Mouse (Mus musculus): ENCODE data around the gene Gm28308. TPM values are rescaled to one million over a fixed set of nuclear protein-coding genes. Genes with fewer than 3 reads are reported as not detected.
A peak's percentile ranks its signal among the peaks of the same experiment; 100 is the strongest.

Gm28308 gene
- polyA plus RNA-seq, 2 experiments: not detected

GRCm38 (mm10) chr6:52194690-52195089, 18.4 kb downstream of the Gm28308 start:
- H3K27ac ChIP-seq: no peak overlapping the region
- H3K4me2 ChIP-seq (ENCODE audit: low read depth): no peak overlapping the region
- ATAC-seq (ENCODE audit: insufficient read depth) (no peak), DNase-seq (ENCODE audit: low read depth in 3 of 3, low spot score in 3 of 3) (no peak)
- H3K9me3 ChIP-seq (ENCODE audit: control insufficient read depth, low read length): no peaks in the 10 kb centered on the region
- H3K4me1 ChIP-seq (replicated peaks; ENCODE audit: control insufficient read depth in 2 of 2, insufficient read depth in 2 of 2, low read length in 1 of 2): 0 out of 4 replicates have a peak, but pooled peaks cover 0 to 2% of the 10 kb centered on the region in 2 experiments
- 31% methylated on average over 10 of the region's 10 CpGs for WGBS (ENCODE audit: insufficient replicate concordance)
- H3K4me3 ChIP-seq (ENCODE audit: insufficient read depth in 1 of 2, low read depth in 2 of 2, low read length in 2 of 2): no peak overlapping the region
- no peak overlapping the region for H3K9ac ChIP-seq (replicated peaks)
- TF ChIP-seq EP300 (IDR thresholded peaks at IDR 0.05; ENCODE audit: low read depth) (no peak), CTCF (IDR thresholded peaks at IDR 0.05; ENCODE audit: low read depth) (no peak)
- peaks cover 88% of the 10 kb centered on the region for H3K27me3 ChIP-seq (ENCODE audit: control insufficient read depth, insufficient read depth, low read length)
- H3K36me3 ChIP-seq (replicated peaks; ENCODE audit: control insufficient read depth, insufficient read depth, low read depth): no peaks in the 10 kb centered on the region

GRCm38 (mm10) chr6:52191860-52192550, 21.1 kb downstream of the Gm28308 start:
- H3K9me3 ChIP-seq (ENCODE audit: control insufficient read depth, low read length): no peaks in the 10 kb centered on the region
- WGBS (ENCODE audit: insufficient replicate concordance): 2% methylated on average over 54 of the region's 55 CpGs
- no peak for ATAC-seq (ENCODE audit: insufficient read depth)

GRCm38 (mm10) chr6:52190906-52191810, 22.0 kb downstream of the Gm28308 start, which contains the start of gene Hoxa4:
TSS of gene Hoxa4 (minus strand) at chr6:52191753.
- Histone ChIP-seq H3K36me3 (replicated peaks; ENCODE audit: control insufficient read depth, insufficient read depth, low read depth) (no peaks in the 10 kb centered on the region), H3K4me3 (ENCODE audit: insufficient read depth in 1 of 2, low read depth in 2 of 2, low read length in 2 of 2) (peak within 1 kb of the TSS; percentile 48 to 51), H3K4me1 (replicated peaks; ENCODE audit: control insufficient read depth in 2 of 2, insufficient read depth in 2 of 2, low read length in 1 of 2) (no peaks in the 10 kb centered on the region), H3K27ac (no peak within 1 kb of the TSS), H3K9me3 (ENCODE audit: control insufficient read depth, low read length) (no peaks in the 10 kb centered on the region), H3K4me2 (ENCODE audit: low read depth) (peak within 1 kb of the TSS; percentile 62), H3K27me3 (ENCODE audit: control insufficient read depth, insufficient read depth, low read length) (peaks cover 78% of the 10 kb centered on the region), H3K9ac (replicated peaks) (no peak within 1 kb of the TSS; the same call in 1 of the 2 replicates)
- TF ChIP-seq CTCF (IDR thresholded peaks at IDR 0.05; ENCODE audit: low read depth) (no peak), EP300 (IDR thresholded peaks at IDR 0.05; ENCODE audit: low read depth) (no peak)
- WGBS (ENCODE audit: insufficient replicate concordance): 2% methylated on average over 70 of the region's 102 CpGs
- no peak for DNase-seq (ENCODE audit: low read depth in 3 of 3, low spot score in 3 of 3)
- no peak for ATAC-seq (ENCODE audit: insufficient read depth)

More at GRCm38 (mm10) chr6:52191860-52192550, 21.1 kb downstream of the Gm28308 start:
- Histone ChIP-seq H3K36me3 (replicated peaks; ENCODE audit: control insufficient read depth, insufficient read depth, low read depth) (no peaks in the 10 kb centered on the region), H3K4me1 (replicated peaks; ENCODE audit: control insufficient read depth in 2 of 2, insufficient read depth in 2 of 2, low read length in 1 of 2) (0 out of 4 replicates have a peak, but pooled peaks cover 0 to 2% of the 10 kb centered on the region in 2 experiments), H3K27ac (no peak overlapping the region), H3K27me3 (ENCODE audit: control insufficient read depth, insufficient read depth, low read length) (peaks cover 79% of the 10 kb centered on the region), H3K4me2 (ENCODE audit: low read depth) (peak overlapping the region; percentile 62), H3K9ac (replicated peaks) (no peak overlapping the region), H3K4me3 (ENCODE audit: insufficient read depth in 1 of 2, low read depth in 2 of 2, low read length in 2 of 2) (peak overlapping the region; percentile 48 to 51)
- no peak for DNase-seq (ENCODE audit: low read depth in 3 of 3, low spot score in 3 of 3)
- TF ChIP-seq CTCF (IDR thresholded peaks at IDR 0.05; ENCODE audit: low read depth): no peak
- TF ChIP-seq EP300 (IDR thresholded peaks at IDR 0.05; ENCODE audit: low read depth): no peak

- 14% methylated on average over 23 of the region's 23 CpGs for WGBS (ENCODE audit: insufficient replicate concordance)
- Histone ChIP-seq H3K4me2 (ENCODE audit: low read depth) (peak overlapping the region; percentile 45; the same call in 1 of the 2 replicates), H3K36me3 (replicated peaks; ENCODE audit: control insufficient read depth, insufficient read depth, low read depth) (no peaks in the 10 kb centered on the region), H3K9me3 (ENCODE audit: control insufficient read depth, low read length) (no peaks in the 10 kb centered on the region), H3K4me1 (replicated peaks; ENCODE audit: control insufficient read depth in 2 of 2, insufficient read depth in 2 of 2, low read length in 1 of 2) (no peaks in the 10 kb centered on the region), H3K27ac (no peak overlapping the region), H3K27me3 (ENCODE audit: control insufficient read depth, insufficient read depth, low read length) (peaks cover 83% of the 10 kb centered on the region), H3K9ac (replicated peaks) (no peak overlapping the region), H3K4me3 (ENCODE audit: insufficient read depth in 1 of 2, low read depth in 2 of 2, low read length in 2 of 2) (no peak overlapping the region)
- ATAC-seq (ENCODE audit: insufficient read depth): no peak
- no peak for DNase-seq (ENCODE audit: low read depth in 3 of 3, low spot score in 3 of 3)
- TF ChIP-seq CTCF (IDR thresholded peaks at IDR 0.05; ENCODE audit: low read depth) (no peak), EP300 (IDR thresholded peaks at IDR 0.05; ENCODE audit: low read depth) (no peak)
Observed at GRCm38 (mm10) chr6:52190410-52190809, 22.7 kb downstream of the Gm28308 start.

- H3K4me3 ChIP-seq (ENCODE audit: insufficient read depth in 1 of 2, low read depth in 2 of 2, low read length in 2 of 2): no peak overlapping the region
- 27% methylated on average over 8 of the region's 8 CpGs for WGBS (ENCODE audit: insufficient replicate concordance)
- H3K9ac ChIP-seq (replicated peaks): no peak overlapping the region
- H3K4me2 ChIP-seq (ENCODE audit: low read depth): no peak overlapping the region
- no peak overlapping the region for H3K27ac ChIP-seq
- H3K36me3 ChIP-seq (replicated peaks; ENCODE audit: control insufficient read depth, insufficient read depth, low read depth): no peaks in the 10 kb centered on the region
- no peak for ATAC-seq (ENCODE audit: insufficient read depth)
- DNase-seq (ENCODE audit: low read depth in 3 of 3, low spot score in 3 of 3): no peak
- no peaks in the 10 kb centered on the region for H3K9me3 ChIP-seq (ENCODE audit: control insufficient read depth, low read length)
- TF ChIP-seq CTCF (IDR thresholded peaks at IDR 0.05; ENCODE audit: low read depth) (no peak), EP300 (IDR thresholded peaks at IDR 0.05; ENCODE audit: low read depth) (no peak)
- H3K4me1 ChIP-seq (replicated peaks; ENCODE audit: control insufficient read depth in 2 of 2, insufficient read depth in 2 of 2, low read length in 1 of 2): no peaks in the 10 kb centered on the region
- H3K27me3 ChIP-seq (ENCODE audit: control insufficient read depth, insufficient read depth, low read length): peaks cover 83% of the 10 kb centered on the region
Observed at GRCm38 (mm10) chr6:52189909-52190308, 23.2 kb downstream of the Gm28308 start.

All from liver, embryonic 14.5 days (tissue).